Mouse (Mus musculus) E14TG2a.4 (cell line): ENCODE measurements around the gene Ulk1.
A peak's percentile ranks its signal among the peaks of the same experiment; 100 is the strongest.

ENCODE experiments used
- CTCF ChIP-seq: conservative IDR thresholded peaks from 2 replicates; pipeline ENCODE4 v1.5.1; 2014; ENCODE audit warnings: low read length
- NANOG ChIP-seq: IDR thresholded peaks from 2 replicates; pipeline ENCODE4 v1.6.1; 2014; ENCODE audit warnings: borderline replicate concordance, low read length, mixed read lengths
- POU5F1 ChIP-seq: IDR thresholded peaks from 2 replicates; pipeline ENCODE4 v1.6.1; 2014; ENCODE audit warnings: low read length, borderline replicate concordance

GRCm38 (mm10) chr5:110786081-110786835, 23.6 kb downstream of the Ulk1 start:
- TF ChIP-seq CTCF, result peak; percentile 24
- no peak for TF ChIP-seq NANOG
- TF ChIP-seq POU5F1, result no peak
